Mouse (Mus musculus) ES-E14 (cell line): ENCODE results near the gene Trip10. TPM values are rescaled to one million over a fixed set of nuclear protein-coding genes. Genes with fewer than 3 reads are reported as not detected.

ENCODE experiments used
- DNase-seq: peaks from one replicate; pipeline ENCODE4 v3.0.0-alpha.2; 2013; ENCODE audit warnings: low read depth, low spot score
- H3K27ac ChIP-seq: 2 replicates; pipeline ENCODE4 v1.5.1; 2012; ENCODE audit warnings: low read depth, mild to moderate bottlenecking, low read length, moderate library complexity, mixed read lengths; ENCODE audit not compliant: poor library complexity, insufficient read depth, severe bottlenecking
- H3K36me3 ChIP-seq: 2 replicates; pipeline ENCODE4 v1.6.1; 2012; ENCODE audit warnings: mild to moderate bottlenecking, low read length, moderate library complexity, mixed read lengths; ENCODE audit not compliant: control insufficient read depth, poor library complexity, insufficient read depth, severe bottlenecking
- H3K4me1 ChIP-seq, 2 experiments: fragments of 150-350 bp in 1 of 2; sonication (generic) in 1 of 2; 2 replicates each; pipeline ENCODE4 v1.6.1; 2012; ENCODE audit warnings: low read length in 2 of 2, mild to moderate bottlenecking in 1 of 2, mixed read lengths in 1 of 2; ENCODE audit not compliant: control insufficient read depth in 2 of 2, insufficient read depth in 2 of 2, poor library complexity in 1 of 2
- H3K4me3 ChIP-seq, 2 experiments: fragments of 150-350 bp in 1 of 2; sonication (generic) in 1 of 2; 2 replicates each; pipeline ENCODE4 v1.5.1; 2012; ENCODE audit warnings: low read length in 2 of 2, low read depth in 1 of 2, mild to moderate bottlenecking in 1 of 2, mixed read lengths in 1 of 2; ENCODE audit not compliant: insufficient read depth in 1 of 2, poor library complexity in 1 of 2, severe bottlenecking in 1 of 2
- H3K9ac ChIP-seq: 2 replicates; pipeline ENCODE4 v1.6.1; 2012; ENCODE audit warnings: low read depth, mild to moderate bottlenecking, low read length, mixed read lengths; ENCODE audit not compliant: poor library complexity, insufficient read depth, severe bottlenecking
- H3K9me3 ChIP-seq: fragments of 150-350 bp; sonication (generic); 2 replicates; pipeline ENCODE4 v1.6.1; 2012; ENCODE audit warnings: low read depth, mild to moderate bottlenecking, low read length; ENCODE audit not compliant: control insufficient read depth, insufficient read depth
- CHD2 ChIP-seq: IDR thresholded peaks from 2 replicates; pipeline ENCODE4 v1.6.1; 2014; ENCODE audit warnings: mild to moderate bottlenecking, low read depth, low read length, inconsistent platforms
- HCFC1 ChIP-seq: IDR thresholded peaks from 2 replicates; pipeline ENCODE4 v1.6.1; 2012; ENCODE audit warnings: low read length, inconsistent platforms, borderline replicate concordance; ENCODE audit not compliant: insufficient read depth
- MAFK ChIP-seq: IDR thresholded peaks from 2 replicates; pipeline ENCODE4 v1.6.1; 2014; ENCODE audit warnings: mild to moderate bottlenecking, low read depth, low read length, inconsistent platforms; ENCODE audit not compliant: insufficient read depth
- ZC3H11A ChIP-seq: IDR thresholded peaks from 2 replicates; pipeline ENCODE4 v1.6.1; 2012; ENCODE audit warnings: low read depth, mild to moderate bottlenecking, inconsistent platforms, low read length, borderline replicate concordance
- ZNF384 ChIP-seq: IDR thresholded peaks from 2 replicates; pipeline ENCODE4 v1.6.1; 2012; ENCODE audit warnings: low read depth, low read length, inconsistent platforms
- in situ Hi-C, 2 experiments: fragments of 600-800 bp; cut with MboI; formaldehyde crosslinking; loops; one replicate each; pipeline ENCODE4 v1.15.1; 2025; ENCODE audit warnings: low sequenced_read_pairs in 2 of 2, inconsistent platforms in 1 of 2; ENCODE audit not compliant: unreplicated experiment in 2 of 2
- total RNA-seq: library from RNA; depleted of rRNA; stranded (reverse); fragments of 300-350 nt; gene quantifications from 2 replicates; pipeline ENCODE4 v1.2.3, GENCODE M21; 2012

The Trip10 gene
- total RNA-seq, 1 experiment: 40.6 TPM

- Histone ChIP-seq H3K9me3 (no peaks in the 10 kb centered on the region), H3K4me3 (no peak overlapping the region), H3K4me1 (peaks cover 0 to 4% of the 10 kb centered on the region in 2 experiments; a peak in 1 of 4 replicates), H3K27ac (no peak overlapping the region), H3K9ac (no peak overlapping the region), H3K36me3 (no peaks in the 10 kb centered on the region)
- DNase-seq: no peak
- in situ Hi-C loops: loop anchor here in 1 of 2 experiments (10.0 kb wide), 1 partner anchor 123 kb away; no protein-coding TSS in a partner anchor
- no peak for TF ChIP-seq CHD2
- no peak for TF ChIP-seq ZC3H11A
- no peak for TF ChIP-seq MAFK
These were observed 37.8 kb upstream of the Trip10 start for GRCm38 (mm10) chr17:57211501-57211900.

DNA sequence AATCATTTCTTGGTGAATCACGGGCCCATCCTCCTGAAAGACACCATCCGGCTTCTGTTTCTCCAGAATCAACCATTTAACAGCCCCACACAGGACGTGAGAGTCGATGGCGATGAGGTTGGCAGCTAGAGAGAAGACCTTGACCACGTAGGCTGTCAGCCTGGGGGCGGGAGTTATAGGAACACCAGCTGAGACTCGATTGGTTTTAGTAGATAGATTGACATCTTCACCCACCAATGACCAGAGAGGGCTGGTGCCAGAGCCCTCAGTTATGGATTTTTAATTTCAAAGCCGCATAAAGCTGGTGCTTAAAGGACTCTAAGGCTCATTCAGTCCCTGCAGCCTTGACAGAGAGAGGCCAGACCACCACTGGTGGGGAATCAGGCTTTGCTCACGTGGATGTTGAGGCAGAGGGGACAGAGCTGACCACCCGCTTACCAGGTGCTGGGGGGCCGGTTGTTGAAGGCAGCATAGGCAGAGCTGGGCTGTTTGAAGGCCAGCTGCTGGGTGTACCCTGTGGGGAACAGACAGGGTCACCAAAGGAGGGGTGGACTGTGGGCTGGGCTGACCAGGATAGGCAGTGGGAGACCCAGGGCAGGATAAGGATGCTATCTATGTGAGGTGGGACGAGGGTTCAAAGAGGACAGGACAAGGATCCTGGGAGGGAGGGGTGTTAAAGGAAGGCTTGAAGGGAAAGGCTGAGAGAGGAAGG, 34.4 kb upstream of the Trip10 start:
- Histone ChIP-seq H3K27ac (no peak overlapping the region), H3K9ac (no peak overlapping the region), H3K4me1 (peaks cover 0 to 6% of the 10 kb centered on the region in 2 experiments; a peak in 1 of 4 replicates), H3K9me3 (no peaks in the 10 kb centered on the region), H3K36me3 (no peaks in the 10 kb centered on the region), H3K4me3 (0 out of 4 replicates have a peak overlapping the region, but pooled peaks of 1 of the 2 experiments have one; percentile 27)
- DNase-seq: peak; percentile 25
- TF ChIP-seq ZNF384 (no peak), CHD2 (peak; percentile 87)
- in situ Hi-C loops: loop anchor here in 1 of 2 experiments (10.0 kb wide), 1 partner anchor 120 kb away; no protein-coding TSS in a partner anchor

- peaks cover 0 to 2% of the 10 kb centered on the region in 2 experiments; a peak in 1 of 4 replicates for H3K4me1 ChIP-seq
- H3K9ac ChIP-seq: no peak overlapping the region
- no peaks in the 10 kb centered on the region for H3K9me3 ChIP-seq
- no peak for DNase-seq
- no peak overlapping the region for H3K27ac ChIP-seq
- no peaks in the 10 kb centered on the region for H3K36me3 ChIP-seq
- no peak for TF ChIP-seq ZNF384
- TF ChIP-seq HCFC1: no peak
- no peak for TF ChIP-seq ZC3H11A
- no peak for TF ChIP-seq CHD2
- no peak for TF ChIP-seq MAFK
- no peak overlapping the region for H3K4me3 ChIP-seq
- in situ Hi-C loops: loop anchor here in 1 of 2 experiments (10.0 kb wide), 1 partner anchor 116 kb away; no protein-coding TSS in a partner anchor
These were observed 30.8 kb upstream of the Trip10 start for GRCm38 (mm10) chr17:57218335-57218900.

DNA sequence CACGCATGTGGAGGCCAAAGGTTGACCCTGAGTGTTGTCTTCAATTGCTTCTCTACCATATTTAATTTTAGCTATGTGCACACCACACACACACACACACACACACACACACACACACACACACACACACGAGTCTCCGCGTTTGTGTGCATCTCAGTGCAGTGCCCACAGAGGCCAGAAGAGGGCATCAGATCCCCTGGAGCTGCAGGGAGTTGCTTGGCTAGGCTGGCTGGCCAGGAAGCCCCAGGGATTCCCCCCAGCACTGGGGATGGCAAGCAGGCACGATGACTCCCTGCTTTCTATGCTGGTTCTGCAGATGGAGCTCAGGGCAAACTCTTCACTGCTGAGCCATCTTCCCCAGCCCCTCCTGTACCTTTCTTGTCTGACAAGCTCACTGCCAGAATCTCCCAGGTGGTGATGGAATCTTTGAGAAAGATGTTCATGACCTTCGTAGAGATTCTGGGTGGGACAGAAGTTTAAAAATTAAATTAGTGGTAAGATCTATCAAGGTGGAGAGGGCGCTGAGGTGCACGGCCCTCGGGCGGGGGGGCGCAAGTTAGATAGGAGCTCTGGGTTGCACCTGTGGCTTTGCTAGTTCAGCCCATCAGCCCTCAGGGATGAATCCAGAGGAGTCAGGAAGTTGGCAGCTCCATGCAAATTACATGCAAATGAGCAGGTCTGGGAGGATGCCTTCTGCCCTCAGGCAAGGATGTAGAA, 29.9 kb upstream of the Trip10 start:
- H3K9me3 ChIP-seq: no peaks in the 10 kb centered on the region
- in situ Hi-C loops: loop anchor here in 1 of 2 experiments (10.0 kb wide), 1 partner anchor 115 kb away; no protein-coding TSS in a partner anchor
- H3K4me1 ChIP-seq: peaks cover 0 to 2% of the 10 kb centered on the region in 2 experiments; a peak in 1 of 4 replicates
- no peak overlapping the region for H3K4me3 ChIP-seq
- peak; percentile 33 for DNase-seq
- H3K27ac ChIP-seq: no peak overlapping the region
- no peak for TF ChIP-seq HCFC1
- TF ChIP-seq CHD2: no peak
- TF ChIP-seq ZNF384: no peak
- 0 out of 2 replicates have a peak, but pooled peaks have one; percentile 4 for TF ChIP-seq ZC3H11A
- no peak for TF ChIP-seq MAFK
- no peak overlapping the region for H3K9ac ChIP-seq
- H3K36me3 ChIP-seq: no peaks in the 10 kb centered on the region
